Mouse (Mus musculus): ENCODE measurements at regions not wholly inside any gene's neighbourhood (a gene's known extent, or its start where the extent isn't known, plus 50 kb on each side); places are given as distances from the start of the nearest gene placed in this dataset.

- DNase-seq, result peak; percentile 49
Measured at GRCm38 (mm10) chrX:4136135-4136534, 60.2 kb upstream of the Btbd35f28 start.
